Mouse (Mus musculus): ENCODE measurements around the gene Utrn.

Utrn gene

GRCm38 (mm10) chr10:12612235-12612863 lies 256.8 kb downstream of the Utrn start:
- no peak for TF ChIP-seq GATA4 (IDR thresholded peaks at IDR 0.05; ENCODE audit: insufficient replicate concordance, low read length)

- TF ChIP-seq GATA4 (IDR thresholded peaks at IDR 0.05; ENCODE audit: insufficient replicate concordance, low read length): no peak
Measured at GRCm38 (mm10) chr10:12609896-12610295, 259.3 kb downstream of the Utrn start.

- TF ChIP-seq GATA4 (IDR thresholded peaks at IDR 0.05; ENCODE audit: insufficient replicate concordance, low read length): no peak
Measured at GRCm38 (mm10) chr10:12608634-12609033, 260.5 kb downstream of the Utrn start.

GRCm38 (mm10) chr10:12595379-12595778 lies 273.8 kb downstream of the Utrn start:
- no peak for TF ChIP-seq GATA4 (IDR thresholded peaks at IDR 0.05; ENCODE audit: insufficient replicate concordance, low read length)

GRCm38 (mm10) chr10:12594958-12595357 lies 274.2 kb downstream of the Utrn start:
- TF ChIP-seq GATA4 (IDR thresholded peaks at IDR 0.05; ENCODE audit: insufficient replicate concordance, low read length): no peak

- no peak for TF ChIP-seq GATA4 (IDR thresholded peaks at IDR 0.05; ENCODE audit: insufficient replicate concordance, low read length)
Measured at GRCm38 (mm10) chr10:12593071-12593470, 276.1 kb downstream of the Utrn start.

- no peak for TF ChIP-seq GATA4 (IDR thresholded peaks at IDR 0.05; ENCODE audit: insufficient replicate concordance, low read length)
Measured at GRCm38 (mm10) chr10:12591946-12592345, 277.2 kb downstream of the Utrn start.

GRCm38 (mm10) chr10:12588051-12588450 lies 281.1 kb downstream of the Utrn start:
- TF ChIP-seq GATA4 (IDR thresholded peaks at IDR 0.05; ENCODE audit: insufficient replicate concordance, low read length): no peak

- no peak for TF ChIP-seq GATA4 (IDR thresholded peaks at IDR 0.05; ENCODE audit: insufficient replicate concordance, low read length)
Measured at GRCm38 (mm10) chr10:12587318-12587717, 281.8 kb downstream of the Utrn start.

GRCm38 (mm10) chr10:12586825-12587224 lies 282.3 kb downstream of the Utrn start:
- TF ChIP-seq GATA4 (IDR thresholded peaks at IDR 0.05; ENCODE audit: insufficient replicate concordance, low read length): no peak

- no peak for TF ChIP-seq GATA4 (IDR thresholded peaks at IDR 0.05; ENCODE audit: insufficient replicate concordance, low read length)
Measured at GRCm38 (mm10) chr10:12586200-12586599, 283.0 kb downstream of the Utrn start.

GRCm38 (mm10) chr10:12583473-12583872 lies 285.7 kb downstream of the Utrn start:
- TF ChIP-seq GATA4 (IDR thresholded peaks at IDR 0.05; ENCODE audit: insufficient replicate concordance, low read length): no peak

- TF ChIP-seq GATA4 (IDR thresholded peaks at IDR 0.05; ENCODE audit: insufficient replicate concordance, low read length): no peak
Measured at GRCm38 (mm10) chr10:12579048-12579447, 290.1 kb downstream of the Utrn start.

- TF ChIP-seq GATA4 (IDR thresholded peaks at IDR 0.05; ENCODE audit: insufficient replicate concordance, low read length): no peak
Measured at GRCm38 (mm10) chr10:12575849-12576435, 293.2 kb downstream of the Utrn start.

GRCm38 (mm10) chr10:12574760-12575159 lies 294.4 kb downstream of the Utrn start:
- TF ChIP-seq GATA4 (IDR thresholded peaks at IDR 0.05; ENCODE audit: insufficient replicate concordance, low read length): no peak

- TF ChIP-seq GATA4 (IDR thresholded peaks at IDR 0.05; ENCODE audit: insufficient replicate concordance, low read length): no peak
Measured at GRCm38 (mm10) chr10:12573601-12574000, 295.6 kb downstream of the Utrn start.

GRCm38 (mm10) chr10:12572759-12573158 lies 296.4 kb downstream of the Utrn start:
- TF ChIP-seq GATA4 (IDR thresholded peaks at IDR 0.05; ENCODE audit: insufficient replicate concordance, low read length): no peak
